Mouse (Mus musculus) spleen, postnatal 10 days (tissue): ENCODE measurements around the gene Ctrb1.

Experiments
- DNase-seq, 2 experiments: peaks; one replicate each; pipeline ENCODE4 v3.0.0; 2021 to 2022; ENCODE audit warnings: low spot score in 2 of 2

Ctrb1 gene

DNA sequence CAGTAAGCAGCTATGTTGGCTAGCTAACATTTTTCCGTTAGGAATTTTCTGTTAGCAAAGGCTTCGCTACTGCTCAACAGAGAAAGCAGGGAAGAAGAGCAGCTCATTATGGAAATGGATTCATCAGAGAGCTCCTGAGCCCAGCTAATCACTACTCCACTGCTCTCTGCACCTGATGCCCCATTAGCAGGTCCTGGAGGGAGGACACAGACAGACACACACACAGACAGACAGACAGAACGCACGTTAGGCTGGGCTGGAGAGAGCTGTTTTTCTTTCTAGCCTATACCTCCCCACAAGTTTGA lies 26.6 kb upstream of the Ctrb1 start:
- DNase-seq, result no peak

DNA sequence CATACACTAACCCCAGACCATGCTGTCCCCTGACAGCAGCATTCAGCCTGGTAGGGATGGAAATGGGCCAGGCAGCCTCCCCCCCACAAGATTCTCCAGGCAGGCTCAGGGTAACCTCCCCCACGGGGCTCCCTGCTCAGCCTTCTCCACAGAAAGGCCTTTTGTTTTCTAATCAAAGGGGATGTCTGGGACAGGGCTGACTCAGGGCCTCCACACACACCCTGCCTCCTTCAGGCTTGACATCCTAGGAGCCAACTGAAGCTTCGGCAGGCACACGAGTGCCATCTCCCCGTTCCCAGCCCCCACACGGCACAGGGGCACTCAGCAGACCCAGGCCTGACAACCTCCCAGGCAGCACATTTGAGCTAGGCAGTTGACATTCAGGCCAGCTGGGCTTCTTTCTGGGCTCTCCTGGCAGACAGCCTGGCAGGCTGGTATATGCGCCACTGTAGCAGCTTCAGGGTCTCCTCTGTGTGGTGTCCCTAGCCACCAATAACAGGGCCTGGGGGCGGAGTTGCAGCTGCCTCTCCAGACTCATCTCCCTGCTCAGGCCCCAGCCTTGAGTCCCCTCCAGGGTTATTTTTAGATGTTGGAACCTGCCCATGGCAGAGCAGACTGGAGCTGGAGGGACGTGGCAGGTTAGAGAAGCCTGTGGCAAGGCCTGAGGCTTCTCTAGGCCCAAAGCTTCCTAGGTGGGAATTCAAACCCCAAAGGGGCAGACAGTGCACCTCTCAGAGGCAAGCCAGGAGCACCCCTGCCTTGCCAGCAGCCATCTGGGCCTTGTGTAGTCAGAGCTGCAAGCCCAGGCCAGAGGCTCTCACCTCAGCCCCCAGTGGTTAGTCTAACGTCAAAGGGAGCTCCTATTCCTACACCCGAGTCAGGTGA lies 26.0 kb upstream of the Ctrb1 start:
- DNase-seq, result no peak

DNA sequence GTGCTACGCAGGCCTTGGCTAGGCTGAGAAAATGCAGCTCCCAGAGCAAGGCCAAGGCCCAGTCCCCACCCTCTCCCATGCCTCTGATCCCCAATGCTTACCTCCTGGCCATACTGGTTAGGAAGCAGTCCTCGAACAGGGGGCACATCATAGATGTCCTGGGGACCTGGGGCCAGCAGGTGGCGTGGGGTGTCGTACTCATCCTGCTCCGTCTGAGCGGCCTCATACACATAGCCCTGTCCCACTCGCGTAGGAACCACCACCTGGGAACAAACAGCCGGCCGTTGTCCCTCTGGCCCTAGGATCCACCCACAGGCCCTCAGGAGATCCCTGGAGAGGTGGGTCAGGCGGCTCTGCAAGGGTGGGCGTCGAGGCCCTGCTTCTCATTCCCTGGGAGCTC lies 24.7 kb upstream of the Ctrb1 start:
- DNase-seq, result no peak

DNA sequence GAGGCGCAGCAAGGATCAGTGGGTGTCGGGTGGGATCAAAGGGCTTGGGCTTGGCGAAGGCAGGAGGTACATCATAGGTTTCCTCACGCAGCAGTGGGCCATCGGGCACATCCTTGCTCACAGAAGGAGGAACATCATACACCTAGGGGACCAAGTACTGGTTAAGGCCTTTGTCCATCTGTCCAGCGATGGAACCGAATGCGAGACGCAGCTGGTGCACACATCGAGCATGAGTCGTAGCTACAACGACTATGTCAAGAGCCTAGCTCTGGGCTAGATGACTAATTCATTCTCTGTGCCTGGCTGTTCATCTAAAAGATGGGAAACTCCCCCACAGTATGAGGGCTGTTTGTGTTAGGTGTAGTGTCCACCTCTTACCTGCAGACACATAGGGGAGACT lies 23.5 kb upstream of the Ctrb1 start:
- DNase-seq, result no peak

DNA sequence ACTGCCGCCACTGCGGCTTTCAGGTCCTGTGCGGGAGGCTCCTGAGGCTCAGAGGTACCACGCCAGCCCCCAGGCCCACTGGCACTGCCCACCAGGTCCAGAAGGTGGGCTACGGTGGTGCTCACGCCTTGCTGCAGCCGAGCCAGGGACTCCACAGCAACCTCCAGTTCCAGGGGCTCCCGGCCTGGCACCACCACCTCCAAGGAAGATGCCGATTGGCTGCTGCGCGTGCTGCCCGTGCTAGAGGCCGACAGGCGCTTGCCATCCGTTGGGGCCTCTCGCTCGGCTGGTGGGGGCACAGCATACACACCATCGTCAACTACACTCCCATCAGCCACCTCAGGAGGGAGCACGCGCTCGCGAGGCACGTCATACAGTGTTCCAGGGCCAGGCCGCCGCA lies 23.0 kb upstream of the Ctrb1 start:
- DNase-seq, result no peak

- DNase-seq, result no peak
Observed at GRCm38 (mm10) chr8:111713291-111713690, 22.5 kb upstream of the Ctrb1 start.

DNA sequence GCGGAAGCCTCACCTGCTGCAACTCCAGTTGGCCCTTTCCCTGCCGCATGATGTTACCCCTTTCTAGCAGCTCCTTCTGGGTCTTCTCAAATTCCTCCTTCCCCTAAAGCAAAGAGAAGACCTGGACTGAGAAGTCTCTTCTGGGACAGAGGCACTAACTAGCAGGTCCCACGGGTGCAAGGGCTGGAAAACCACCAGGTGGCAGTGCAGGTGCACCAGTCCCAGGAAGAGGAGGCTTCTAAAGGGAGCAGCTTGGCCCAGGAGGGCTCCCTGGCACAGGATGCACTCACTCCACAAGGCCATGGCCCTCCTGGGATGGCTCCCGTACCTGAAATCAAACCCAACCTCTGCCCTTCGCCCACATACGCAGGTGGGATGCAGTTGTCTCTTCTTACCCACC lies 21.8 kb upstream of the Ctrb1 start:
- peak in 1 of 2 experiments; percentile 68 for DNase-seq

GRCm38 (mm10) chr8:111712135-111712534 lies 21.3 kb upstream of the Ctrb1 start:
- DNase-seq, result no peak

DNA sequence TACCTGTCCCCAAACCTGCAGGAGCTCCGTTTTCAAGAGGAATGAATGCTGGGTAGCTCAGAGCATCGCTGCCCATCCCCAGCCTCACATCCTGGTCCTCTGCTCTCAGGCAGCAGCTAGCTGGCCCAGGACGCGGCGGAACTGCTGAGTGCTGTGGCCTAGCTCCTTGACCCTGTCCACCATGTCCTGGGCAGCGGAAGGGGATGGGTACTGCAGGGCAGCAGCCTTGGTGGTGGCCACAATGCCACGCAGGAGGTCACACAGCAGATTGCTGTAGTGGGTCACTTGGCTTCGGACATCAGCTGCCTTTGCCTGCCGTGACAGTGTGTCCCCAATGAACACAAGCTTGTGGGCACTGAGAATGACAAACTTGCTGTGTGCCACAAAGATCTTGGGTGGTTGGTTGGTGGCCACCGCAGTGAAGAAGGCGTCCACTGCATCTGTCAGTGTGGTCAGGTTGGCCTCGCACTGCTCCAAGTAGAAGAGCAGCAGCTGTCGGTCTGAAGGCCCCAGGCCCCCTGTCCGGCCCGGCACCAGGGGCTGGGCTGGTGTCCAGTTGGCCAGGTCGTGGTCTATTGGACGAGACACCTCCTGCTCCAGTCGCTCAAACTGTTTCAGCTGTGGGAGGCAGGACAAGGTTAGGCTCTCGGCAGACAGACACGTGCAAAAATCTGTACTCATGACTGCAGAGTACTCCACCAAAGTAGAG lies 20.1 kb upstream of the Ctrb1 start:
- DNase-seq, result no peak

DNA sequence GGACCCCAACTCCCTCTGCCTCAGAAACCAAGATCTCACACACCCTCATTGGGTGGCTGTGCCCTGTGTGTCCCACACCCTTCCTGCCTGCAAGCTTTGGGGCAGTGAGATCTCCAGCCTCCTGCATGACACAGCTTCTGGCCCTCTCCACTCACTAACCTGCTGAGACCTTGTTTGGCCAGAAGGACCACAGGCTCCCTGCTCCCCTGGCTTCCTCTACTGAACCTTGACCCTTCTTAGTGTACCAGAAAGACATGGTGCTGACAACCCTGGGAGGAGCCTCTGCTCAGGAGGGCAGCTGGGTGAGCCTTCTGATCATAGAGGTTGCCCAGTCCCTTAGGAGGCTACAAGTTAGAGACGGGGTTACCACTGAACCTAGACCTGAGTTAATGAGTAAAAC lies 18.4 kb upstream of the Ctrb1 start:
- DNase-seq, result no peak

GRCm38 (mm10) chr8:111708265-111708664 lies 17.5 kb upstream of the Ctrb1 start:
- DNase-seq, result no peak

- no peak for DNase-seq
Observed at GRCm38 (mm10) chr8:111705699-111706098, 14.9 kb upstream of the Ctrb1 start.

- DNase-seq, result no peak
Observed at GRCm38 (mm10) chr8:111705222-111705621, 14.4 kb upstream of the Ctrb1 start.

GRCm38 (mm10) chr8:111704585-111704984 lies 13.8 kb upstream of the Ctrb1 start:
- DNase-seq, result no peak

DNA sequence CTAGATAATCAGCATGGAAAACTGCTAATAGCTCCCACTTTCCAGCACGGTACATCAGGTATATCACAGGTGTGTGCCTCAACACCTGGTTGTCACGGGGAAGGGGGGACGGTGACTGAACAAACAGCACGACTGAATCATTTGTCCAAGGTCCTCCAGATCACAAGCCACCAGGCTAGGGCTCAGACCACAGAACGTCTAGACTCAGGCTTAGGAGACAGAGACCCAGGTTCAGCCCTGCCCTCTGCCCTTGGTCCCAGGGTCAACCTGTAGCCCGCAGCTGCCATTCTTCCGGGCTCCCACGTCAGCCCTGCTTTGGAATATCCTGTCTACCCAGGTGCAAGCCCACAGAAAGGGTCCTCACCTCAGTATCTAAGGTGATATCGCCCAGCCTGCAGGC lies 10.6 kb upstream of the Ctrb1 start:
- no peak for DNase-seq

DNA sequence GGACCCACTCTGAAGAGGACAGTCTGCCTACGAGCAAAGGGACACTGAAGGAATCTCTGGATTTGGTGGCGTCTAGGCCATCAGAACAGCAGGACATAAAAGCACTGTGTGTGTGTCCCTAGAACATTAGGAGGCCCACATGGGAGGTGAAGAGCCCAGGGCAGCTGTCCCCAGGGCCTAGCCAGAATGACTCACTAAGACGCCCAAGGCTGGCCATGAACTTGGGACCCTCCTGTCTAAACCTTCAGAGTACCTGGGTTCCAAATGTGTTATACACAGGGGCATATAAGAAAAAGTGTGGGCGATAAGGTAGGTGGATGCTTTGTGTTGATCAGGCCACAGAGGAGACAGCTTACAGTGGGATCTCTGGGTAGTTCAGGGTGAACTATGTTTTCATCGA lies 9.9 kb upstream of the Ctrb1 start:
- no peak for DNase-seq

- DNase-seq, result no peak
Observed at GRCm38 (mm10) chr8:111700201-111700600, 9.4 kb upstream of the Ctrb1 start.

DNA sequence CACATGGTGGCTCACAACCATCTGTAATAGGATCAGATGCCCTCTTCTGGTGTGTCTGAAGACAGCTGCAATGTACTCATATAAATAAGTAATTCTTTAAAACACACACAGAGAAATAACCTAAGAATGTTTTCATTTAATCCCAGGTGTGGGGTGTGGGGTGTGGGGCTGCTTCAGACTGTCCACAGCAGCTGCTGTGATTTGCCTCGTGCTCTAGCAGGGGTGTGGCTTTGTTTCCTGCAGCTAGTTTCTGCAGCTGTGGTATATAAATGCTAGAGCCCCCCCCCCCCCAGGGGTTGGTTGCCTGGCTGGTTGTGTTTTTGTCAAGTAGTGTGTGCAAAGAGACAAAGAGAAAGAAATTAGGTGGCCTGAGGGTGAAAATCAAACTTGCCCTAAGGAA lies 8.2 kb upstream of the Ctrb1 start:
- DNase-seq, result no peak

DNA sequence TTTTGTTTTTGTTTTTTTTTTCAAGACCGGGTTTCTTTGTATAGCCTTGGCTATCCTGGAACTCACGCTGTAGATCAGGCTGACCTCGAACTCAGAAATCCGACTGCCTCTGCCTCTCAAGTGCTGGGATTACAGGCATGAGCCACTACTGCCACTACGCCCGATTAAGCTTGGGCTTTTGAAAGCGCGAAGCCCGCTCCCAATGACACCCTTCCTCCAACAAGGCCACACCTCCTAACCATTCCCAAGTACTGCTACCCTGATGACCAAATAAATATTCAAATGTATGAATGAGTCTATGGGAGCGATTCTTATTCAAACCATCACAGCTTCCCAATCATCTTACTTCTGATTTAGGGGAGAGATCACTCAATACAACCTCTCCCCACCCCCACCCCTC lies 6.8 kb upstream of the Ctrb1 start:
- no peak for DNase-seq

- no peak for DNase-seq
Observed at GRCm38 (mm10) chr8:111695441-111695840, 4.6 kb upstream of the Ctrb1 start.

DNA sequence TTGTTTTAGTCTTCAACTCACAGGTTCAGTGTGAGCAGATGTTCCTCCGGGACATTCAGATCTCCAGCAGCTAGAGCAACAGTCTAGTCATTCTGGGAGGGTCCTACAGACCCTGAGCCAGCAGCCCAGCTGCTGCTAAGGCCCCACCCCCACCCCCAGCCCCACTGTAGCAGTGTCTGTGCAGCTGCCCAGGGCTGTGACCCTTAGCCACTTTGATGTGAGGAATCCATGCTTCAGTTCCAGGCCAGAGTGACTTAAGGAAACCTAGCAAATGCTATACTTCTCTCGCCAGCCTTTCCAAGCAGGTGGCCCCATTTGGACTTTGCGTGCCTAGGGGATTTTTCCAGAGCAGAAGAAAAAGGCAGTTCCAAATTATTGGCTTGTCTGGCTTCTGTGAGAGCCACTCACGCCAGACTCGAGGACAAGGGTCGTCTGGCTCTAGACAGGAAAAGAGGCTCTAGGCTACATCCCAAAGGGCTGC lies 2.5 kb upstream of the Ctrb1 start:
- no peak for DNase-seq

GRCm38 (mm10) chr8:111686881-111687280 lies 3.9 kb downstream of the Ctrb1 start:
- DNase-seq, result no peak

DNA sequence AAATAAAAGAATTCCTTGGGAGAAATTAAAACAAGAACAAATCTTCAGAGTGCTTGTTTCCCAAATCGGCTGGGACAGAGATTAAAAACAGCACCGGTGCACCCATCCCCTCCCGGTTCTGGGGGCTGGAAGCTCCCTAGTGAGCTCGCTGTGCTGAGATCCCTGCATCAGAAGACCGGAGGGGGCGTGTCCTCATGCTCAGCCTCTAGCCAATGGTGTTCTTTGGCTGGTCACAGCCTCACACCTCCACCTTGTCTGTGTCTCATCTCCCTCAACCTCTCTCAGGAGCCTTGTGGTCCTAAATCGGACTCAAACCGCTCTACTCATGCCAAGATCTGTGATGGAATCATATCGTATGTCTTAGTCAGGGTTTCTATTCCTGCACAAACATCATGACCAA lies 8.3 kb downstream of the Ctrb1 start:
- DNase-seq, result no peak
